Mouse (Mus musculus): ENCODE data around the gene Dusp14.

Dusp14 gene

DNA sequence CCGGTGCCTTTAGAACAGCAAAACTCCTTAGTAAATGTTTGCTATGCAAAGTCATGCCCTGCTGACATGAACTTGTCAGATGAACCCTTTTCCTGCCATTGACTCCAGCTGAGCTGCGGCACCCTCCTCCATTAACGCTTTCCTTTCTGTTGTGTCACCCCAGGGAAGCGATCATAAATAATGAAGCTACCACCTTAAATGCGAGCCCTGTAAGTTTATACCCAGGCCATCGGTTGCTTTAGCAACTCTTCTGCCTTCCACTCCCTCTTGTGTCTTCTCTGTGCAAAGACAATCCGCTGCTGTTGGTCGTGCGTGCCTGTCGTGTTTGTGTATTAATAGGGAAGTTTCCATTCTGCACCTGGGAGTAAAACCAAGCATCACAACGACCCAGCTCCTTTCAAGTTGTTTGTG, 3.0 kb downstream of the Dusp14 start:
- no peak for DNase-seq

GRCm38 (mm10) chr11:84063631-84064209, 5.3 kb downstream of the Dusp14 start:
- DNase-seq = no peak

DNA sequence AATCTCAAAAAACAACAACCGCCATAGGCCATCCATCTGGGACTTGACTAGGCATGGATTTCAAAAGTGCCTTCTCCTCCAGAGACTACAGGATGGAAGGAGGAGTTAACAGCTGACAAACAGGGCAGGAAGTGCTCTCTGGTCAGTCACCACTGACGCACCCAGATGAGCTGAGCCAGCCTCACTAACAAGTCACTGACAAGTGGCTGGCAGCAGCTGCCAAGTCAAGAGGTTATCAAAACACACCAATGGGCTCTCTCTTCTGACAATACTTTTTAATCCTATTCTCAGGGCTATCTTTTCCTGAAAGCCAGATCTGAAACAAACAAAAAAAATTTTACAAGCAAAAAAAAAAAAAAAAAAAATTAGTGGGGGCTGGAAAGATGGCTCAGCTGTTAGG, 6.3 kb downstream of the Dusp14 start:
- no peak for DNase-seq

DNA sequence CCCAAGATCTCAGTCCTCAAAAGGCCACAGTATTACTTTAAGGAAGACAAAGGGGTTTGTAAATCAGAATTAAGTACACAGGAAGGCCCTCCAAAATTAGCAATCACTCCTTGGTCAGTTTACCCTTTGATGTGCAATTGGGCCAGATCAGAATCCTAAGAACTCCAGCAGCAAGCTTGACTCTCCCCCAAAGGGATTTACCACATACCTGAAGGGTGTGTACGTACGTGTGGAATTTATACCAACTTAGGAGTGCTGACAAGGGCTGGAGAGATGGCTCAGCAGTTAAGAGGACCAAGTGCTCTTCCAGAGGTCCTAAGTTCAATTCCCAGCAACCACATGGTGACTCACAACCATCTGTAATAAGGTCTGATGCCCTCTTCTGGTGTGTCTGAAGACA, 7.2 kb downstream of the Dusp14 start:
- no peak for DNase-seq

- DNase-seq = no peak
Measured at GRCm38 (mm10) chr11:84060635-84061034, 8.4 kb downstream of the Dusp14 start.

DNA sequence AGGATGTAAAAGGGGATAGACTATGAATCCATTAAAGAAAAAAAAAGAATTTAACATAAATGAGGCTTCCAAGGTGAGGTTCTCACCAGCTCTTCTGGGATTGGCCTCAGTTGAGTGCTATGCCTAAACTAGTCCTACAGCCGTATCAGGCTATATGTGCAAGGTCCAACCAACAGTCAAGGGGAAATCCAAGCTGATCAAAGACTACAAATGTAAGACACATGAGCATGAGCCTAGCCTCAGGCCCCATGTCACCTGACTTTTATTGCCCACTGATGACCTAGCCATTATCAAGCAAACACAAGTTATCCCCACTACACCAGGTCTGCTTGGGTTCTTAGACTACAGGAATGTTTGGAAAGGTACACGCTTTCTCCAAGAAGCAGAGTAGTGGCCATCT, 9.3 kb downstream of the Dusp14 start:
- no peak for DNase-seq

DNA sequence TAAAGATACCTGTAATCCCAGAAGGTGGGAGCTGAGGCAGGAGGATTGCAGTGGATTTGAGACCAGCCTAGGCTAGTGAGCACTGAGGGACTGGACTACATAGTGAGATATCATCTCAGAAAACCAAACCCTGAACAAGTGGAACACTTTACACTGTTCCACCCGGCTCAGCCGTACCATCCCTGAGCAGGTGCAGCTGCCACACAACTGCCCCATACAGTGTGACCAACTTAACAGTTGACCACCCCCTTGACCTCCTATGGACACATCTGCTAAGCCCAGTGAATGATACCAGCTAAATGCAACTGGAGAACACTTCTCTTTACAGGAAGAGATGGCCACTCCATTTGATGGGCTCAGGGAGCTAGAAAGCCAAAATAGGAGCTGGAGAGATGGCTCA, 11.6 kb downstream of the Dusp14 start:
- DNase-seq = no peak

- DNase-seq = peak; percentile 68
Measured at GRCm38 (mm10) chr11:84053524-84054163, 15.4 kb downstream of the Dusp14 start.

DNA sequence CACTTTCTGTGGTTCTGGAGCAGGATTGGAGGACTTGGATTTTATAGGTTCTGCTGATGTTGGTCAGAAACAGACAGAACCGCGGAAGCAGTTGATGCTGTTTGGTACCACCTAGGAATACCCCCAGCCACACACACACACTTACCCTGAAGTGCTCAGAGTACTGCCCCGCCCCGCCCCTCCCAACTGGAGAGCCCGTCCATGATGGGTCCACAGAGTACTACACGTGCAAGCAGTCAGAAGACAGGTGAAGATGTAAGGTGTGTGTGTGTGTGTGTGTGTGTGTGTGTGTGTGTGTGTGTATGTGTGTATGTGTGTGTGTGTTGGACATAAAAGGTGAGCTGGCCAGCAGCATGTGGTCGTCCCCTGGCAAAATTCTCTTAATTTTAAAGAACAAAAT, 16.0 kb downstream of the Dusp14 start:
- DNase-seq = no peak

DNA sequence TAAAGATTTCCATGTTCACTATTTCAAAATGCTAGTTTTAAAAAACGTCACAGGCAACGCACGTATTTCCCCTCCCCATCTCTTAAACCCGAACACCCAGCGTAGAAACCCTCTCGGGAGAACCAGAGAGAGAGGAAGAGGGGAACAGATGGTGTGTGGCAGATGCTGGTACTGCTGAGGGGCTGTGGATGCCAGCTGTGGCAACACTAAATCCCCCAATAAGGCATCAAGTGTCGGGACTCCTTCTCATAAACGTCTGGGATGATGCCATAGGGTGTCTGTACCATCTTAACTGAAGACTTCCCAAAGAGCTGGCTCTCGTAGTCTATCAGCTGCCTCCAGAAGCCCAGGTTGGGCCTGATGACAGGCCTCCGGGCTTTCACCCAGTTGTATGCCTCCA, 20.6 kb downstream of the Dusp14 start:
- no peak for DNase-seq

DNA sequence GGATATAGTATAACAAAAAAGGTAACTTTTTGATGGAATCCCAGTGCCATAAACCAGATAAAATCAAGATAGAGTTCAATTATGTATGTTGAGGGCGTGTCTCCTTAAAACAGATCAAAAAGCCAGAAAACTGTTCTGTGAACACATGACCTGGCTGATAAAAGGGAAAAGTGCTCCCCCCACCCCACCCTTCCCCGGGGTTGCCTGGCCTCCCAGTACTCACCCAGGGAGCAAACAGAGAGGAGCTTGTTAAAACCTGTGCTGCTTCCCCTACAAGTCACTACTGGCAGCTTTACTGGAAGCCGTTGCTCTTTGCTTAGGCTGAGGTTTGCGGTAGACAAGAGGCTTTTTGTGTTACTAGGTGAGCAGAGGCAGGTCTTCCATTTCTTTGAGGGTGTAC, 21.8 kb downstream of the Dusp14 start:
- DNase-seq = no peak

GRCm38 (mm10) chr11:84044988-84045387, 24.1 kb downstream of the Dusp14 start:
- DNase-seq = no peak

- DNase-seq = no peak
Measured at GRCm38 (mm10) chr11:84042808-84043762, 26.0 kb downstream of the Dusp14 start.

- DNase-seq = no peak
Measured at GRCm38 (mm10) chr11:84040621-84041020, 28.4 kb downstream of the Dusp14 start.

GRCm38 (mm10) chr11:84033671-84034070, 35.4 kb downstream of the Dusp14 start:
- no peak for DNase-seq

- DNase-seq = no peak
Measured at GRCm38 (mm10) chr11:84032559-84032958, 36.5 kb downstream of the Dusp14 start.

DNA sequence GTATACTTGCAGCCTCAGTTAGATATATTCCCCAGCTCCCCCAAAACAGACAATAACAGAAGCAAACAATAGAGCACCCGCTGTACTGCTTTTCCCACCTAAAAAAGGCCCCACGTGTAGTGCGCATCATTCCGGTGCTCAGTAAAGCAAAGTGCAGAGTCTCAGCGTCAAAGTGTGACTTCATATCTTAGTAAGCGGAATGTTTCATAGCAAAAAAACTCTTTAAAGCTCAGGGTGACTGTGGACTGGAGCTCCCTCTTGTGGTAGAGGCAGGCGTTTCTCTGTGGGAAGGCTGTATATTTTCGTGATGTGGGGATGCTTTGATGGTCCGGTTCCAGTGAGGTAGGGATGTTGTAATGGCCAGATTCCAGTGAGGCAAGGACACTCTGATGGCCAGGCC, 37.1 kb downstream of the Dusp14 start:
- peak; percentile 52 for DNase-seq

DNA sequence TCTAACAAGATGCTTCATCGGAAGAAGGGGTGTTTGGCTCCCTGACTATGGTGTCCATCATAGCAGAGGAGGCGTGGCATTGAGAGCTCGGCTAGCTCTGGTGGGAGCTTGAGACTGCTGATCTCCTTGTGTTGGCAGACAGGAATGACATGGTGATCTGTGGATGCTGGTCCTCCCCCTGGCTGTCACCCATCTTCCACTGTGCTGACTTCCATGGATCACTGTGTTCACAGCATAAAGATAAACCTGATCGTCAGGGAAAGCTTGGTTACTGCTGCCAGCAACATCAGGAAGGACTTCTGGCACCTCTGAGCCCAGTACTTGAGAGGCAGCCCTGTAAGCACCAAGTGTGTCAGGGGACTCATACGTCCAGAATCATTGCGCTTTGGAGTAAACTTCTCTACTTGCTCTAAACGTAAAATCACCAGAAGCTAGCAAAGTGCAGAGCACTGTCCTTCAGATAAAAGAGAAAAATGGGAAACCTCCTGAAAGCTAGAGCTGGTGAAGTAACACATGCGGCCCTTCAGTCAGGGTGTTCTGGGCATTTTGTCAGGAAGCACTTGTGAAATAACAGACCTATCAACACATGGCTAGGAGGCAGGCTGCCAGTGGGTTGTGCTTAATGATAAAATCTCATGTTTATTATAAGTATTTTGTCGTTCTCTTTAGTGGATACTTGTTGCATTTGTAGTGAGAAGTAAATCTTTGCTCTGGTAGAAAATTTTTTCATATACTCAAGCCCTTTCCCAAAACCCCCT, 40.6 kb downstream of the Dusp14 start:
- DNase-seq = no peak

DNA sequence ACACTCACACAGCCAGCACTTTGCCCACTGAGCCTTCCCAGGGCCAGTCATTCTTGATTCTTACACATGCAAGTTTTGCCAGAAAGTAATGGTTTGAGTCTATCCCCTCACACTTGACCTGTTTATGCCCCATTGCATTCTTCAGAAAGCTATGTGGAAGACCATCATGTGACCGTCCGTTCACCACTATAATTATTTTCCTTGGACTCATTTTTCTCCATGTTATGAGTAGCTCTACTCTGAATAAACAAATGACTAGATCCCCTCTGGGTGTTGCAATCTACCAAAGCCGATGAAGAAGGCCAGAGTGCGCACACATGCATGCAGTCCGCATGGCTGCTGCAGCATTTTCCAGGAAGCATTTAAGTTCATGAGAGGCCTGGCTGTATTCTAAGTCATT, 41.8 kb downstream of the Dusp14 start:
- no peak for DNase-seq

DNA sequence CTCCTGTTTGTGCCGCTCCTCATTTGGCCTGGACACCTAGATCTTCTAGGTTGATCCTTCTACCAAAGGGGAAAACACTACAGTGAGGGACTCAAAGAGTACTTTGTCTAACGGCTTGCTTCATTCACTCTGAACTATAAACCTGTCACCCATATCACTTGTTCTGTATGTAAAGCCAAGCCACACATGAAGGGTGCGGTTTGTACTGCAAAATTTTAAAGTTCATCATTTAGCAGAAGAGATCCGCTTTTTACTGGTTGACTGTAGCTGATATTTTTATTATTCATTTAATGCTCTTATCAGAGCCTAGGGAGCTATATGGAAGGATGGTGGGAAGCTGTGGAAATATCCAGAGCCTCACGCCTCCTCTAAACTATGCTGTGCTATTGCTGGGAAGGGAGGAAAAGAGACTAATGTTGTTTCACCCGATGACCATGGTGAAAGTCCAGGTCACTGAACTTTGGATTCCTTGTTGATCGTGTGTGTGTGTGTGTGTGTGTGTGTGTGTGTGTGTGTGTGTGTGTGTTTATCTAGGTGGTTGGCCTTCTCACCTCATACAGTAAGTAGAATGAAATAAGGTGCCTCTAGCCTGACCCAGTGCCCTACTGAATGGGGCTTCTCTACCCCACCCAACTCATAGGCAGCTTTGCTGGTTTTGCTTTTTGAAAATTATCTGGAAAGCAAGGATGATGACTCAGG, 52.1 kb downstream of the Dusp14 start:
- no peak for DNase-seq

DNA sequence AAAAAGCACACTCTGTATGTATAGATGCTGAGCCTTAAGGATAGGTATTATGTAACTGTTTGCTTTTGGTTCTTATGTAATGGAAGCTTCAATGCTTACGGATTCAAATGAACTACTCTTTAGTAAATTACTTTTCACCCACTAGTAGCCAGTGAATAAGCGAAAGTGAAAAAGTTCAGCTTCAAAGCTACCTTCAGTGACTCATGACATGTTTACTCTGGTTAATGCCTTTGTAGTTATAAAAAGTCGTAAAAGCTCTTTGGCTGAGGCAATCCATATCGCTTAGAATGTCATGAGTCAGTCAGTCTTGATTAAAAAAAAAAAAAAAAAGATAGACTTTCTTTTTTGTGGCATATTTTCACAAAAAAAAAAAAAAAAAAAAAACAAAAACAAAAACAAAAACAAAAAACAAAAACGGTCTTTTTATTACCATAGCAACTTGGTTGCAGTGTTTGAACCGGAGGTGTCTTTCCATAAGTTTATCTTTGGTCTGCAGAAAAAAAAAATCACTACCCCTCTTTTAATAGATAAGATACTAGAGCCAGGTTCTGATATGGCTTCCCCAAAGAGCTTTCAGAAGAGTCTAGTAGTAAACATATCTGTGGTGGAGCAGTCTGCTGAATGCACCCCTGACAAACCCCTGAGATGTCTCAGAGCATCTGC, 52.8 kb downstream of the Dusp14 start:
- DNase-seq = no peak

GRCm38 (mm10) chr11:84013105-84013504, 56.0 kb downstream of the Dusp14 start:
- peak; percentile 25 for DNase-seq
